Mouse (Mus musculus) bone marrow macrophage, adult 2 months (primary cell): Measurements from ENCODE around the gene Snx22. TPM values are rescaled to one million over a fixed set of nuclear protein-coding genes. Genes with fewer than 3 reads are reported as not detected.
A peak's percentile ranks its signal among the peaks of the same experiment; 100 is the strongest.

Experiments
- H3K27ac ChIP-seq: 2 replicates; pipeline ENCODE4 v1.5.1; 2012; ENCODE audit warnings: low read depth, low read length; ENCODE audit not compliant: insufficient read depth
- H3K4me1 ChIP-seq: 2 replicates; pipeline ENCODE4 v1.6.1; 2012; ENCODE audit warnings: low read length; ENCODE audit not compliant: control insufficient read depth, insufficient read depth
- H3K4me3 ChIP-seq: 2 replicates; pipeline ENCODE4 v1.5.1; 2012; ENCODE audit warnings: mild to moderate bottlenecking, low read length, moderate library complexity; ENCODE audit not compliant: insufficient read depth
- CTCF ChIP-seq: IDR thresholded peaks from 2 replicates; pipeline ENCODE4 v1.5.1; 2012; ENCODE audit warnings: low read depth, mild to moderate bottlenecking, low read length, moderate library complexity
- POLR2A ChIP-seq: IDR thresholded peaks from 2 replicates; pipeline ENCODE4 v1.6.1; 2012; ENCODE audit warnings: mild to moderate bottlenecking, low read depth, low read length, borderline replicate concordance
- polyA plus RNA-seq: library from polyadenylated mRNA; stranded (reverse); fragments of >200 nt; gene quantifications from 2 replicates; pipeline ENCODE4 v1.2.4, GENCODE M21; 2012; ENCODE audit not compliant: missing spikeins, insufficient read depth, insufficient read length

The Snx22 gene
- polyA plus RNA-seq, 1 experiment, result 0.28 TPM

GRCm38 (mm10) chr9:66072754-66073153 lies 3.2 kb upstream of the Snx22 start:
- peaks cover 2% of the 10 kb centered on the region; the same call in 1 of the 2 replicates for H3K4me1 ChIP-seq
- H3K4me3 ChIP-seq, result no peak overlapping the region
- TF ChIP-seq POLR2A (no peak), CTCF (no peak)
- no peak overlapping the region for H3K27ac ChIP-seq

- peaks cover 2% of the 10 kb centered on the region; the same call in 1 of the 2 replicates for H3K4me1 ChIP-seq
- TF ChIP-seq POLR2A (no peak), CTCF (no peak)
- no peak overlapping the region for H3K27ac ChIP-seq
- H3K4me3 ChIP-seq, result no peak overlapping the region
These were observed 632 bp upstream of the Snx22 start for GRCm38 (mm10) chr9:66070151-66070550.

- Histone ChIP-seq H3K4me1 (peaks cover 2% of the 10 kb centered on the region; the same call in 1 of the 2 replicates), H3K27ac (no peak overlapping the region), H3K4me3 (peak overlapping the region; percentile 60)
- TF ChIP-seq CTCF (no peak), POLR2A (no peak)
These were observed 538 bp downstream of the Snx22 start for GRCm38 (mm10) chr9:66068971-66069391.

GRCm38 (mm10) chr9:66068056-66068455 lies 1.5 kb downstream of the Snx22 start:
- Histone ChIP-seq H3K4me1 (peaks cover 2% of the 10 kb centered on the region; the same call in 1 of the 2 replicates), H3K4me3 (no peak overlapping the region), H3K27ac (no peak overlapping the region)
- TF ChIP-seq POLR2A, result no peak

GRCm38 (mm10) chr9:66067542-66067941 lies 2.0 kb downstream of the Snx22 start:
- H3K4me1 ChIP-seq, result peaks cover 2% of the 10 kb centered on the region; the same call in 1 of the 2 replicates
- no peak overlapping the region for H3K27ac ChIP-seq
- 0 out of 2 replicates have a peak, but pooled peaks have one; percentile 16 for TF ChIP-seq CTCF
- no peak for TF ChIP-seq POLR2A
- no peak overlapping the region for H3K4me3 ChIP-seq

GRCm38 (mm10) chr9:66066791-66067190 lies 2.7 kb downstream of the Snx22 start:
- Histone ChIP-seq H3K27ac (no peak overlapping the region), H3K4me3 (no peak overlapping the region), H3K4me1 (peaks cover 2% of the 10 kb centered on the region; the same call in 1 of the 2 replicates)
- TF ChIP-seq CTCF (no peak), POLR2A (no peak)

- Histone ChIP-seq H3K4me1 (peaks cover 8% of the 10 kb centered on the region), H3K4me3 (no peak overlapping the region), H3K27ac (no peak overlapping the region)
- TF ChIP-seq CTCF, result no peak
- no peak for TF ChIP-seq POLR2A
These were observed 5.2 kb downstream of the Snx22 start for GRCm38 (mm10) chr9:66064316-66064715.

GRCm38 (mm10) chr9:66063446-66063845 lies 6.1 kb downstream of the Snx22 start:
- Histone ChIP-seq H3K4me1 (peaks cover 13% of the 10 kb centered on the region), H3K4me3 (no peak overlapping the region), H3K27ac (no peak overlapping the region)
- no peak for TF ChIP-seq CTCF
- TF ChIP-seq POLR2A, result no peak

- H3K27ac ChIP-seq, result no peak overlapping the region
- H3K4me3 ChIP-seq, result peak overlapping the region; percentile 97; the same call in 1 of the 2 replicates
- TF ChIP-seq POLR2A, result no peak
- TF ChIP-seq CTCF, result no peak
- H3K4me1 ChIP-seq, result peaks cover 17% of the 10 kb centered on the region
These were observed 7.9 kb downstream of the Snx22 start for GRCm38 (mm10) chr9:66061656-66062055.

- H3K27ac ChIP-seq, result no peak overlapping the region
- H3K4me1 ChIP-seq, result peaks cover 17% of the 10 kb centered on the region
- peak overlapping the region; percentile 97 for H3K4me3 ChIP-seq
- TF ChIP-seq POLR2A (no peak), CTCF (no peak)
These were observed 8.5 kb downstream of the Snx22 start for GRCm38 (mm10) chr9:66060986-66061385.

GRCm38 (mm10) chr9:66060308-66060647 lies 9.2 kb downstream of the Snx22 start:
- Histone ChIP-seq H3K4me3 (peak overlapping the region; percentile 97), H3K4me1 (peaks cover 17% of the 10 kb centered on the region), H3K27ac (peak overlapping the region; percentile 52)
- TF ChIP-seq POLR2A (no peak), CTCF (no peak)
